Mouse (Mus musculus) ES-CJ7 (cell line): Measurements from ENCODE around the gene Olfr867.

ENCODE experiments used
- DNase-seq: peaks from one replicate; pipeline ENCODE4 v3.0.0; 2011; ENCODE audit warnings: low read depth, low spot score

The Olfr867 gene

GRCm38 (mm10) chr9:20057462-20057861 is at the start of gene Olfr867:
Olfr867 (minus strand) TSS chr9:20057562.
- DNase-seq = no peak

- no peak for DNase-seq
These were observed 41.0 kb upstream of the Olfr867 start, which contains the start of gene Olfr868 for GRCm38 (mm10) chr9:20098326-20098725. Olfr868 (plus strand) TSS chr9:20098626.

- DNase-seq = peak; percentile 64
These were observed 16.3 kb upstream of the Olfr867 start for GRCm38 (mm10) chr9:20073523-20074177.

- peak; percentile 45 for DNase-seq
These were observed 13.9 kb upstream of the Olfr867 start for GRCm38 (mm10) chr9:20071291-20071690.

- peak; percentile 83 for DNase-seq
These were observed 12.9 kb upstream of the Olfr867 start for GRCm38 (mm10) chr9:20070236-20070635.

DNA sequence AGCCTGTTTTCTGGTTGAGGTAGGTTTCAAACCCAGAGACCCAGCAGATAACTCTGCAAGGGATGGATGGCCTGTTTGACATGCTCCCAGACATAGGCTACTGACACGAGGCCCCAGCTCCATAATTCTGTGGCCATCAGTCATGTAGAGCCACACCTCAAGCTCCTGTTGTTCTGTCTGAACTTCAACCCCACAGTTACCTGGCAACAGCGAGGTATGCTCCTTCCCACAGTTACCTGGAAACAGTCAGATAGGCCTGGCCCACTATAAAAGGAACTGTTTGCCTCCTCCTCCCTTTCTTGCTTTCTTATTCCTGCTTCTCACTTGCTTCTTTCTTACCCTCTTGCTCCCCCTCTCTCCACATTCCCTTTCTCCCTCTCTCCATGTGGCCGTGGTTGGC is 9.4 kb downstream of the Olfr867 start:
- no peak for DNase-seq

DNA sequence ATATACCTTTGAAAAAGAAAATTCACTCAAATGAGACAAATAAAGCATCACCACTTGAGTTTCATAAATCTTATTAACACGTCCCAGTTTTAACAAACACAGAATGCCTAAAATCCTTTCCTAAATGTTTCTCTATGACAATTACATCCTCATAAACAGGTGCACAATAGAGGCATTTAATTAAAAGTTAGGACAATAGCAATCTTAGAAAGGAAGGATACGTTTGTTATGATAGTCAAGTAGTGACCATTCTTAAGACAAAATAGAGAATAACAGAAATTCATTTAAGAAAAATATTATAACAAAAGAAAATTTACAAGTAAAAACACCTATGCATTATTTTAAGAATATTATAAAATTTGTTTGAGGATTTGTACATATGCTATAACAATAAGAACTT is 29.4 kb downstream of the Olfr867 start, which contains the start of gene Olfr866:
TSS of gene Olfr866 (minus strand) at position 101 of the 400 bp plus-strand sequence.
- no peak for DNase-seq
